Mouse (Mus musculus): ENCODE data around the gene Olfr1177-ps. TPM values are rescaled to one million over a fixed set of nuclear protein-coding genes. Genes with fewer than 3 reads are reported as not detected.

The Olfr1177-ps gene
- polyA plus RNA-seq (2015; fragmentation: Nextera tagmentation; extraction: Ambion mirVana), result not detected in 2 replicates

GRCm38 (mm10) chr2:88346392-88346791 is at the start of gene Olfr1177-ps:
Olfr1177-ps (minus strand) TSS chr2:88346492.
- no peaks in the 10 kb centered on the region for H3K27me3 ChIP-seq (ENCODE audit: control insufficient read depth, insufficient read depth, low read length)
- no peak within 1 kb of the TSS for H3K27ac ChIP-seq (replicated peaks)
- TF ChIP-seq CTCF (IDR thresholded peaks at IDR 0.05; ENCODE audit: low read depth) (no peak), EP300 (optimal IDR thresholded peaks at IDR 0.05) (no peak)
- H3K4me1 ChIP-seq (replicated peaks; ENCODE audit: control insufficient read depth, insufficient read depth), result no peaks in the 10 kb centered on the region
- DNase-seq (ENCODE audit: low spot score), result no peak
- ATAC-seq (ENCODE audit: low FRiP score, low TSS enrichment), result no peak
- no peak within 1 kb of the TSS for H3K9ac ChIP-seq (ENCODE audit: low read length)
- WGBS, result 82% methylated on average over 1 of the region's 1 CpGs
- no peaks in the 10 kb centered on the region for H3K36me3 ChIP-seq (ENCODE audit: control insufficient read depth, insufficient read depth, low read length)
- no peak within 1 kb of the TSS for H3K4me3 ChIP-seq (ENCODE audit: low read depth, low read length)
- no peak within 1 kb of the TSS for H3K4me2 ChIP-seq (replicated peaks; ENCODE audit: low read depth)
- H3K9me3 ChIP-seq (ENCODE audit: control insufficient read depth, low read length), result no peaks in the 10 kb centered on the region

GRCm38 (mm10) chr2:88386762-88387161 is 40.5 kb upstream of the Olfr1177-ps start, which contains the start of gene Olfr1178:
Olfr1178 (plus strand) TSS chr2:88387062.
- H3K36me3 ChIP-seq (ENCODE audit: control insufficient read depth, insufficient read depth, low read length), result no peaks in the 10 kb centered on the region
- no peak for ATAC-seq (ENCODE audit: low FRiP score, low TSS enrichment)
- H3K4me3 ChIP-seq (ENCODE audit: low read depth, low read length), result no peak within 1 kb of the TSS
- H3K4me1 ChIP-seq (replicated peaks; ENCODE audit: control insufficient read depth, insufficient read depth), result no peaks in the 10 kb centered on the region
- H3K27ac ChIP-seq (replicated peaks), result no peak within 1 kb of the TSS
- H3K9ac ChIP-seq (ENCODE audit: low read length), result no peak within 1 kb of the TSS
- no peaks in the 10 kb centered on the region for H3K27me3 ChIP-seq (ENCODE audit: control insufficient read depth, insufficient read depth, low read length)
- H3K4me2 ChIP-seq (replicated peaks; ENCODE audit: low read depth), result no peak within 1 kb of the TSS
- WGBS, result 95% methylated on average over 1 of the region's 1 CpGs
- TF ChIP-seq CTCF (IDR thresholded peaks at IDR 0.05; ENCODE audit: low read depth) (no peak), EP300 (optimal IDR thresholded peaks at IDR 0.05) (no peak)
- no peaks in the 10 kb centered on the region for H3K9me3 ChIP-seq (ENCODE audit: control insufficient read depth, low read length)
- DNase-seq (ENCODE audit: low spot score), result no peak

GRCm38 (mm10) chr2:88356304-88356703 is 10.0 kb upstream of the Olfr1177-ps start:
- Histone ChIP-seq H3K4me2 (replicated peaks; ENCODE audit: low read depth) (no peak overlapping the region), H3K4me1 (replicated peaks; ENCODE audit: control insufficient read depth, insufficient read depth) (no peaks in the 10 kb centered on the region), H3K27ac (replicated peaks) (no peak overlapping the region), H3K9ac (ENCODE audit: low read length) (no peak overlapping the region), H3K4me3 (ENCODE audit: low read depth, low read length) (no peak overlapping the region), H3K9me3 (ENCODE audit: control insufficient read depth, low read length) (no peaks in the 10 kb centered on the region), H3K36me3 (ENCODE audit: control insufficient read depth, insufficient read depth, low read length) (no peaks in the 10 kb centered on the region), H3K27me3 (ENCODE audit: control insufficient read depth, insufficient read depth, low read length) (no peaks in the 10 kb centered on the region)
- DNase-seq (ENCODE audit: low spot score) (no peak), ATAC-seq (ENCODE audit: low FRiP score, low TSS enrichment) (no peak)
- 0% methylated on average over 2 of the region's 2 CpGs for WGBS
- no peak for TF ChIP-seq EP300 (optimal IDR thresholded peaks at IDR 0.05)
- peak; percentile 78 for TF ChIP-seq CTCF (IDR thresholded peaks at IDR 0.05; ENCODE audit: low read depth)

- no peaks in the 10 kb centered on the region for H3K9me3 ChIP-seq (ENCODE audit: control insufficient read depth, low read length)
- DNase-seq (ENCODE audit: low spot score), result no peak
- H3K4me1 ChIP-seq (replicated peaks; ENCODE audit: control insufficient read depth, insufficient read depth), result no peaks in the 10 kb centered on the region
- H3K4me3 ChIP-seq (ENCODE audit: low read depth, low read length), result no peak within 1 kb of the TSS
- H3K27ac ChIP-seq (replicated peaks), result no peak within 1 kb of the TSS
- H3K9ac ChIP-seq (ENCODE audit: low read length), result no peak within 1 kb of the TSS
- ATAC-seq (ENCODE audit: low FRiP score, low TSS enrichment), result no peak
- H3K27me3 ChIP-seq (ENCODE audit: control insufficient read depth, insufficient read depth, low read length), result no peaks in the 10 kb centered on the region
- WGBS, result 30% methylated on average over 1 of the region's 1 CpGs
- no peak within 1 kb of the TSS for H3K4me2 ChIP-seq (replicated peaks; ENCODE audit: low read depth)
- H3K36me3 ChIP-seq (ENCODE audit: control insufficient read depth, insufficient read depth, low read length), result no peaks in the 10 kb centered on the region
- TF ChIP-seq CTCF (IDR thresholded peaks at IDR 0.05; ENCODE audit: low read depth) (no peak), EP300 (optimal IDR thresholded peaks at IDR 0.05) (no peak)
Observed at GRCm38 (mm10) chr2:88336421-88336820, 9.9 kb downstream of the Olfr1177-ps start, which contains the start of gene Olfr1176. Olfr1176 (plus strand) TSS chr2:88336721.

- H3K27ac ChIP-seq (replicated peaks), result no peak within 1 kb of the TSS
- H3K4me3 ChIP-seq (ENCODE audit: low read depth, low read length), result no peak within 1 kb of the TSS
- TF ChIP-seq CTCF (IDR thresholded peaks at IDR 0.05; ENCODE audit: low read depth) (no peak), EP300 (optimal IDR thresholded peaks at IDR 0.05) (no peak)
- H3K36me3 ChIP-seq (ENCODE audit: control insufficient read depth, insufficient read depth, low read length), result no peaks in the 10 kb centered on the region
- WGBS, result 83% methylated on average over 2 of the region's 2 CpGs
- DNase-seq (ENCODE audit: low spot score) (no peak), ATAC-seq (ENCODE audit: low FRiP score, low TSS enrichment) (no peak)
- no peak within 1 kb of the TSS for H3K4me2 ChIP-seq (replicated peaks; ENCODE audit: low read depth)
- no peak within 1 kb of the TSS for H3K9ac ChIP-seq (ENCODE audit: low read length)
- H3K4me1 ChIP-seq (replicated peaks; ENCODE audit: control insufficient read depth, insufficient read depth), result no peaks in the 10 kb centered on the region
- H3K27me3 ChIP-seq (ENCODE audit: control insufficient read depth, insufficient read depth, low read length), result no peaks in the 10 kb centered on the region
- H3K9me3 ChIP-seq (ENCODE audit: control insufficient read depth, low read length), result no peaks in the 10 kb centered on the region
Observed at GRCm38 (mm10) chr2:88327115-88327514, 19.2 kb downstream of the Olfr1177-ps start, which contains the start of gene Olfr1175-ps. Olfr1175-ps (minus strand) TSS chr2:88327215.

GRCm38 (mm10) chr2:88315035-88315434 is 31.3 kb downstream of the Olfr1177-ps start, which contains the start of gene Olfr1174-ps:
Olfr1174-ps (minus strand) TSS chr2:88315135.
- WGBS, result 84% methylated on average over 4 of the region's 4 CpGs
- no peak within 1 kb of the TSS for H3K4me3 ChIP-seq (ENCODE audit: low read depth, low read length)
- no peak within 1 kb of the TSS for H3K9ac ChIP-seq (ENCODE audit: low read length)
- H3K4me2 ChIP-seq (replicated peaks; ENCODE audit: low read depth), result no peak within 1 kb of the TSS
- DNase-seq (ENCODE audit: low spot score) (no peak), ATAC-seq (ENCODE audit: low FRiP score, low TSS enrichment) (no peak)
- H3K9me3 ChIP-seq (ENCODE audit: control insufficient read depth, low read length), result no peaks in the 10 kb centered on the region
- no peaks in the 10 kb centered on the region for H3K4me1 ChIP-seq (replicated peaks; ENCODE audit: control insufficient read depth, insufficient read depth)
- no peak within 1 kb of the TSS for H3K27ac ChIP-seq (replicated peaks)
- TF ChIP-seq EP300 (optimal IDR thresholded peaks at IDR 0.05), result no peak
- no peak for TF ChIP-seq CTCF (IDR thresholded peaks at IDR 0.05; ENCODE audit: low read depth)
- no peaks in the 10 kb centered on the region for H3K36me3 ChIP-seq (ENCODE audit: control insufficient read depth, insufficient read depth, low read length)
- H3K27me3 ChIP-seq (ENCODE audit: control insufficient read depth, insufficient read depth, low read length), result no peaks in the 10 kb centered on the region

Other genes starting within 250 kb of the Olfr1177-ps start
- not detected in 2 replicates for gene Olfr1166, start 218.2 kb downstream of the Olfr1177-ps start, polyA plus RNA-seq (2015; fragmentation: Nextera tagmentation; extraction: Ambion mirVana)
- not detected in 2 replicates for gene Olfr1167, start 191.3 kb downstream of the Olfr1177-ps start, polyA plus RNA-seq (2015; fragmentation: Nextera tagmentation; extraction: Ambion mirVana)
- not detected in 2 replicates for gene Olfr1168, start 164.6 kb downstream of the Olfr1177-ps start, polyA plus RNA-seq (2015; fragmentation: Nextera tagmentation; extraction: Ambion mirVana)
- 0.04 TPM in 1 of 2 replicates, not detected in the other for gene Olfr1170, start 118.2 kb downstream of the Olfr1177-ps start, polyA plus RNA-seq (2015; fragmentation: Nextera tagmentation; extraction: Ambion mirVana)
- gene Olfr1173, start 66.6 kb downstream of the Olfr1177-ps start, polyA plus RNA-seq (2015; fragmentation: Nextera tagmentation; extraction: Ambion mirVana), result 0.01 TPM in 1 of 2 replicates, not detected in the other
- gene Olfr1174-ps, start 31.4 kb downstream of the Olfr1177-ps start, polyA plus RNA-seq (2015; fragmentation: Nextera tagmentation; extraction: Ambion mirVana), result not detected in 2 replicates
- not detected in 2 replicates for gene Olfr1175-ps, start 19.3 kb downstream of the Olfr1177-ps start, polyA plus RNA-seq (2015; fragmentation: Nextera tagmentation; extraction: Ambion mirVana)
- gene Olfr1176, start 9.8 kb downstream of the Olfr1177-ps start, polyA plus RNA-seq (2015; fragmentation: Nextera tagmentation; extraction: Ambion mirVana), result not detected in 2 replicates
- 0.04 TPM in 1 of 2 replicates, not detected in the other for gene Olfr1178, start 40.6 kb upstream of the Olfr1177-ps start, polyA plus RNA-seq (2015; fragmentation: Nextera tagmentation; extraction: Ambion mirVana)
- not detected in 2 replicates for gene Olfr1179, start 60.0 kb upstream of the Olfr1177-ps start, polyA plus RNA-seq (2015; fragmentation: Nextera tagmentation; extraction: Ambion mirVana)
- not detected in 2 replicates for gene Olfr1180, start 72.7 kb upstream of the Olfr1177-ps start, polyA plus RNA-seq (2015; fragmentation: Nextera tagmentation; extraction: Ambion mirVana)
- gene Olfr1181, start 79.7 kb upstream of the Olfr1177-ps start, polyA plus RNA-seq (2015; fragmentation: Nextera tagmentation; extraction: Ambion mirVana), result not detected in 2 replicates
- not detected in 2 replicates for gene Gm13757, start 102.6 kb upstream of the Olfr1177-ps start, polyA plus RNA-seq (2015; fragmentation: Nextera tagmentation; extraction: Ambion mirVana)
- not detected in 2 replicates for gene Olfr1183, start 108.4 kb upstream of the Olfr1177-ps start, polyA plus RNA-seq (2015; fragmentation: Nextera tagmentation; extraction: Ambion mirVana)
- gene Olfr1184, start 137.1 kb upstream of the Olfr1177-ps start, polyA plus RNA-seq (2015; fragmentation: Nextera tagmentation; extraction: Ambion mirVana), result not detected in 2 replicates
- gene Olfr1185-ps1, start 146.8 kb upstream of the Olfr1177-ps start, polyA plus RNA-seq (2015; fragmentation: Nextera tagmentation; extraction: Ambion mirVana), result 0.02 TPM in 1 of 2 replicates, not detected in the other
- gene Olfr1186, start 172.1 kb upstream of the Olfr1177-ps start, polyA plus RNA-seq (2015; fragmentation: Nextera tagmentation; extraction: Ambion mirVana), result not detected in 2 replicates
- not detected in 2 replicates for gene Olfr1188, start 210.4 kb upstream of the Olfr1177-ps start, polyA plus RNA-seq (2015; fragmentation: Nextera tagmentation; extraction: Ambion mirVana)
- gene Olfr1189, start 240.0 kb upstream of the Olfr1177-ps start, polyA plus RNA-seq (2015; fragmentation: Nextera tagmentation; extraction: Ambion mirVana), result not detected in 2 replicates